Mouse (Mus musculus): Measurements from ENCODE around the gene Slc43a2. TPM values are rescaled to one million over a fixed set of nuclear protein-coding genes. Genes with fewer than 3 reads are reported as not detected.

Gene Slc43a2
- 4.9 and 5.9 TPM in 2 replicates for total RNA-seq (2012; rRNA removed)
- 1 to 10 TPM in 1 of 2 experiments, not detected in 1; 8.4 TPM for polyA plus RNA-seq (2012; ENCODE audit: insufficient read depth in 1 of 2, insufficient read length in 2 of 2, low read depth in 1 of 2, low replicate concordance in 2 of 2, missing spikeins in 1 of 2)

GRCm38 (mm10) chr11:75531469-75532242, at the start of gene Slc43a2:
Gene Slc43a2 (plus strand): TSS chr11:75531694.
- Histone ChIP-seq H3K36me3 (ENCODE audit: control insufficient read depth in 1 of 2, insufficient read depth in 2 of 2, low read length in 2 of 2) (peaks cover 0 to 27% of the 10 kb centered on the region in 2 experiments; a peak in 2 of 4 replicates), H3K27ac (ENCODE audit: control insufficient read depth, low read depth, low read length) (peak within 1 kb of the TSS; percentile 90), H3K79me2 (ENCODE audit: control insufficient read depth, insufficient read depth, low read length, poor library complexity) (peaks cover 10% of the 10 kb centered on the region), H3K9me3 (replicated peaks; ENCODE audit: insufficient read depth, low read length) (no peaks in the 10 kb centered on the region), H3K4me3 (ENCODE audit: control insufficient read depth in 1 of 2, insufficient read depth in 1 of 2, low read depth in 2 of 2, low read length in 2 of 2) (peak within 1 kb of the TSS; percentile 79 to 82), H3K9ac (ENCODE audit: control insufficient read depth, low read depth, low read length, poor library complexity, severe bottlenecking) (peak within 1 kb of the TSS; percentile 89), H3K27me3 (ENCODE audit: control insufficient read depth in 1 of 2, insufficient read depth in 2 of 2, low read length in 2 of 2) (no peaks in the 10 kb centered on the region), H3K4me1 (ENCODE audit: control insufficient read depth in 1 of 2, insufficient read depth in 2 of 2, low read length in 2 of 2) (peaks cover 5 to 36% of the 10 kb centered on the region in 2 experiments)
- TF ChIP-seq ELF1 (IDR thresholded peaks at IDR 0.05; ENCODE audit: low read depth, low read length) (peak; percentile 59), MYC (IDR thresholded peaks at IDR 0.05; ENCODE audit: low read depth, low read length) (peak; percentile 90), RCOR1 (IDR thresholded peaks at IDR 0.05; ENCODE audit: low read depth, low read length) (no peak), MAX (IDR thresholded peaks at IDR 0.05; ENCODE audit: low read length) (peak; percentile 99), NRF1 (IDR thresholded peaks at IDR 0.05; ENCODE audit: insufficient read depth, low read depth, low read length, poor library complexity, severe bottlenecking) (0 out of 2 replicates have a peak, but pooled peaks have one; percentile 10), TBP (IDR thresholded peaks at IDR 0.05; ENCODE audit: low read depth, low read length) (peak; percentile 78), POLR2AphosphoS2 (IDR thresholded peaks at IDR 0.05; ENCODE audit: low read length) (peak; percentile 62; the same call in 1 of the 2 replicates), POLR2A (IDR thresholded peaks at IDR 0.05; ENCODE audit: control insufficient read depth in 1 of 2, insufficient read depth in 1 of 2, low read depth in 1 of 2, low read length in 2 of 2, poor library complexity in 1 of 2) (peak; percentile 58 to 83), MXI1 (IDR thresholded peaks at IDR 0.05; ENCODE audit: low read depth, low read length) (peak; percentile 89), SIN3A (IDR thresholded peaks at IDR 0.05; ENCODE audit: low read length) (peak; percentile 93), MAZ (IDR thresholded peaks at IDR 0.05; ENCODE audit: low read depth, low read length) (peak; percentile 70; the same call in 1 of the 2 replicates), NELFE (IDR thresholded peaks at IDR 0.05; ENCODE audit: low read depth, low read length) (peak; percentile 64), BHLHE40 (IDR thresholded peaks at IDR 0.05; ENCODE audit: borderline replicate concordance, low read depth, low read length) (no peak), SMC3 (IDR thresholded peaks at IDR 0.05; ENCODE audit: low read depth, low read length) (no peak), ZNF384 (IDR thresholded peaks at IDR 0.05; ENCODE audit: low read depth, low read length) (0 out of 2 replicates have a peak, but pooled peaks have one; percentile 19), E2F4 (IDR thresholded peaks at IDR 0.05; ENCODE audit: borderline replicate concordance, low read depth, low read length) (no peak), HCFC1 (IDR thresholded peaks at IDR 0.05; ENCODE audit: low read depth, low read length) (peak; percentile 71)
- peak; percentile 99 for DNase-seq (ENCODE audit: low read depth, low spot score)

DNA sequence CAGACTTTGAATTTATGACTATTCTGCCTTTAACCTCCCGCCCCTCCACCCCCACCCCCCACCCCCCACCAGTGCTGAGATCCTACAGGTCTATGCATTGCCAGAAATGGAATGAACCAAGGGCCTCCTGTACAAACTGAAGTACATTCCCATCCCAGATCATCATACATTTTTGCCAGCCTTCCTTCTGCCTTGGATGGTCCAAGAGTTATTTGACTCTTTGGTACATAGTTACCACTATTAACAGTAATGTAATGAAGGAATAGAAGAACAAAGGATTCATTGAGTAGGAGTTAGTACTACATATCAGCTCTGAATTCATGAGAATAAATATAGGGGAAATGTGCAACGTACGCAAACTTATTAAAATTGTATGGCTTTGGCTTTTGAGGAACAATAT, 45.3 kb upstream of the Slc43a2 start:
- TF ChIP-seq USF1 (IDR thresholded peaks at IDR 0.05; ENCODE audit: low read depth, low read length) = no peak
- 0 out of 2 replicates have a peak, but pooled peaks have one; percentile 0 for TF ChIP-seq MAFK (IDR thresholded peaks at IDR 0.05; ENCODE audit: borderline replicate concordance, low read depth, low read length)
- TF ChIP-seq HCFC1 (IDR thresholded peaks at IDR 0.05; ENCODE audit: low read depth, low read length) = no peak
- TF ChIP-seq TCF12 (IDR thresholded peaks at IDR 0.05; ENCODE audit: low read depth, low read length) = no peak
- no peak for TF ChIP-seq MYC (IDR thresholded peaks at IDR 0.05; ENCODE audit: low read depth, low read length)
- TF ChIP-seq BHLHE40 (IDR thresholded peaks at IDR 0.05; ENCODE audit: borderline replicate concordance, low read depth, low read length) = no peak
- TF ChIP-seq POLR2AphosphoS2 (IDR thresholded peaks at IDR 0.05; ENCODE audit: low read length) = no peak
- no peak for TF ChIP-seq MAX (IDR thresholded peaks at IDR 0.05; ENCODE audit: low read length)
- no peak; a peak in 1 of 4 replicates for TF ChIP-seq POLR2A (IDR thresholded peaks at IDR 0.05; ENCODE audit: control insufficient read depth in 1 of 2, insufficient read depth in 1 of 2, low read depth in 1 of 2, low read length in 2 of 2, poor library complexity in 1 of 2)
- TF ChIP-seq ETS1 (IDR thresholded peaks at IDR 0.05; ENCODE audit: low read depth, low read length) = 0 out of 2 replicates have a peak, but pooled peaks have one; percentile 0
- TF ChIP-seq GATA1 (IDR thresholded peaks at IDR 0.05; ENCODE audit: low read depth, low read length) = no peak
- TF ChIP-seq NRF1 (IDR thresholded peaks at IDR 0.05; ENCODE audit: insufficient read depth, low read depth, low read length, poor library complexity, severe bottlenecking) = no peak
- peak overlapping the region; percentile 36 to 51 for H3K4me3 ChIP-seq (ENCODE audit: control insufficient read depth in 1 of 2, insufficient read depth in 1 of 2, low read depth in 2 of 2, low read length in 2 of 2)

More for the DNA sequence above, 45.3 kb upstream of the Slc43a2 start:
- peaks cover 5 to 12% of the 10 kb centered on the region in 2 experiments; a peak in 3 of 4 replicates for H3K4me1 ChIP-seq (ENCODE audit: control insufficient read depth in 1 of 2, insufficient read depth in 2 of 2, low read length in 2 of 2)
- peak overlapping the region; percentile 60 for H3K9ac ChIP-seq (ENCODE audit: control insufficient read depth, low read depth, low read length, poor library complexity, severe bottlenecking)
- H3K79me2 ChIP-seq (ENCODE audit: control insufficient read depth, insufficient read depth, low read length, poor library complexity) = peaks cover 30% of the 10 kb centered on the region
- H3K9me3 ChIP-seq (replicated peaks; ENCODE audit: insufficient read depth, low read length) = no peaks in the 10 kb centered on the region
- no peak for DNase-seq (ENCODE audit: low read depth, low spot score)
- peak overlapping the region; percentile 53 for H3K27ac ChIP-seq (ENCODE audit: control insufficient read depth, low read depth, low read length)
- no peaks in the 10 kb centered on the region for H3K27me3 ChIP-seq (ENCODE audit: control insufficient read depth in 1 of 2, insufficient read depth in 2 of 2, low read length in 2 of 2)
- peaks cover 22 to 27% of the 10 kb centered on the region in 2 experiments for H3K36me3 ChIP-seq (ENCODE audit: control insufficient read depth in 1 of 2, insufficient read depth in 2 of 2, low read length in 2 of 2)

Measured in MEL (cell line).